Mouse (Mus musculus): ENCODE results near the gene Atp11c. TPM values are rescaled to one million over a fixed set of nuclear protein-coding genes. Genes with fewer than 3 reads are reported as not detected.

Atp11c gene
- polyA plus RNA-seq, 1 experiment from 2014 or later, result 12.7 TPM

GRCm38 (mm10) chrX:60503995-60504394 is 88.5 kb downstream of the Atp11c start:
- Histone ChIP-seq H3K27me3 (no peaks in the 10 kb centered on the region), H3K9me3 (no peaks in the 10 kb centered on the region), H3K4me1 (no peaks in the 10 kb centered on the region), H3K4me2 (replicated peaks) (no peak overlapping the region), H3K36me3 (no peaks in the 10 kb centered on the region), H3K9ac (replicated peaks) (no peak overlapping the region), H3K4me3 (no peak overlapping the region), H3K27ac (replicated peaks) (no peak overlapping the region)
- ATAC-seq (replicated peaks), result peak; percentile 66; the same call in 1 of the 2 replicates

GRCm38 (mm10) chrX:60497750-60498149 is 94.7 kb downstream of the Atp11c start:
- H3K9me3 ChIP-seq, result no peaks in the 10 kb centered on the region
- no peak overlapping the region for H3K4me2 ChIP-seq (replicated peaks)
- no peak overlapping the region for H3K27ac ChIP-seq (replicated peaks)
- no peaks in the 10 kb centered on the region for H3K4me1 ChIP-seq
- H3K36me3 ChIP-seq, result no peaks in the 10 kb centered on the region
- no peak overlapping the region for H3K9ac ChIP-seq (replicated peaks)
- WGBS, result 20% methylated on average over 1 of the region's 1 CpGs
- H3K27me3 ChIP-seq, result no peaks in the 10 kb centered on the region
- H3K4me3 ChIP-seq, result no peak overlapping the region
- ATAC-seq (replicated peaks), result no peak

- H3K4me2 ChIP-seq (replicated peaks), result no peak overlapping the region
- no peaks in the 10 kb centered on the region for H3K9me3 ChIP-seq
- H3K9ac ChIP-seq (replicated peaks), result no peak overlapping the region
- no peak overlapping the region for H3K4me3 ChIP-seq
- no peaks in the 10 kb centered on the region for H3K4me1 ChIP-seq
- H3K27ac ChIP-seq (replicated peaks), result no peak overlapping the region
- no peak for ATAC-seq (replicated peaks)
- no peaks in the 10 kb centered on the region for H3K36me3 ChIP-seq
- H3K27me3 ChIP-seq, result no peaks in the 10 kb centered on the region
Measured at GRCm38 (mm10) chrX:60495308-60495707, 97.2 kb downstream of the Atp11c start.

GRCm38 (mm10) chrX:60463786-60464185 is 128.7 kb downstream of the Atp11c start:
- H3K27me3 ChIP-seq, result no peaks in the 10 kb centered on the region
- H3K36me3 ChIP-seq, result no peaks in the 10 kb centered on the region
- H3K9me3 ChIP-seq, result no peaks in the 10 kb centered on the region
- H3K4me2 ChIP-seq (replicated peaks), result no peak overlapping the region
- no peak overlapping the region for H3K27ac ChIP-seq (replicated peaks)
- no peaks in the 10 kb centered on the region for H3K4me1 ChIP-seq
- ATAC-seq (replicated peaks), result no peak
- 10% methylated on average over 2 of the region's 2 CpGs for WGBS
- H3K4me3 ChIP-seq, result no peak overlapping the region
- H3K9ac ChIP-seq (replicated peaks), result no peak overlapping the region

GRCm38 (mm10) chrX:60414563-60415111 is 177.9 kb downstream of the Atp11c start:
- 19% methylated on average over 4 of the region's 4 CpGs for WGBS
- ATAC-seq (replicated peaks), result no peak
- no peaks in the 10 kb centered on the region for H3K9me3 ChIP-seq

GRCm38 (mm10) chrX:60405681-60406080 is 186.8 kb downstream of the Atp11c start:
- H3K9me3 ChIP-seq, result no peaks in the 10 kb centered on the region
- no peak overlapping the region for H3K4me3 ChIP-seq
- no peaks in the 10 kb centered on the region for H3K36me3 ChIP-seq
- peaks cover 11% of the 10 kb centered on the region; the same call in 1 of the 2 replicates for H3K4me1 ChIP-seq
- no peak overlapping the region for H3K9ac ChIP-seq (replicated peaks)
- no peak overlapping the region for H3K4me2 ChIP-seq (replicated peaks)
- H3K27me3 ChIP-seq, result no peaks in the 10 kb centered on the region
- H3K27ac ChIP-seq (replicated peaks), result no peak overlapping the region
- WGBS, result 71% methylated on average over 4 of the region's 4 CpGs
- ATAC-seq (replicated peaks), result no peak

More at GRCm38 (mm10) chrX:60414563-60415111, 177.9 kb downstream of the Atp11c start:
- H3K27ac ChIP-seq (replicated peaks), result no peak overlapping the region
- no peaks in the 10 kb centered on the region for H3K27me3 ChIP-seq
- H3K4me3 ChIP-seq, result no peak overlapping the region
- no peak overlapping the region for H3K9ac ChIP-seq (replicated peaks)
- no peaks in the 10 kb centered on the region for H3K36me3 ChIP-seq
- H3K4me1 ChIP-seq, result no peaks in the 10 kb centered on the region
- no peak overlapping the region for H3K4me2 ChIP-seq (replicated peaks)

GRCm38 (mm10) chrX:60404668-60405044 is 187.8 kb downstream of the Atp11c start:
- WGBS, result 17% methylated on average over 17 of the region's 17 CpGs
- no peaks in the 10 kb centered on the region for H3K36me3 ChIP-seq
- peak overlapping the region; percentile 76 for H3K4me3 ChIP-seq
- peak overlapping the region; percentile 93 for H3K27ac ChIP-seq (replicated peaks)
- peak overlapping the region; percentile 75 for H3K9ac ChIP-seq (replicated peaks)
- peaks cover 11% of the 10 kb centered on the region; the same call in 1 of the 2 replicates for H3K4me1 ChIP-seq
- H3K4me2 ChIP-seq (replicated peaks), result peak overlapping the region; percentile 31
- H3K27me3 ChIP-seq, result no peaks in the 10 kb centered on the region
- no peaks in the 10 kb centered on the region for H3K9me3 ChIP-seq
- peak; percentile 98 for ATAC-seq (replicated peaks)

- H3K4me2 ChIP-seq (replicated peaks), result peak overlapping the region; percentile 53
- no peaks in the 10 kb centered on the region for H3K9me3 ChIP-seq
- H3K27me3 ChIP-seq, result no peaks in the 10 kb centered on the region
- H3K4me1 ChIP-seq, result peaks cover 11% of the 10 kb centered on the region; the same call in 1 of the 2 replicates
- H3K27ac ChIP-seq (replicated peaks), result peak overlapping the region; percentile 93
- no peaks in the 10 kb centered on the region for H3K36me3 ChIP-seq
- peak overlapping the region; percentile 76 for H3K4me3 ChIP-seq
- 27% methylated on average over 69 of the region's 126 CpGs for WGBS
- ATAC-seq (replicated peaks), result peak; percentile 76
- H3K9ac ChIP-seq (replicated peaks), result peak overlapping the region; percentile 75
Measured at GRCm38 (mm10) chrX:60403764-60404667, 188.5 kb downstream of the Atp11c start.

GRCm38 (mm10) chrX:60403062-60403763 is 189.3 kb downstream of the Atp11c start:
- no peaks in the 10 kb centered on the region for H3K36me3 ChIP-seq
- no peaks in the 10 kb centered on the region for H3K9me3 ChIP-seq
- WGBS, result 21% methylated on average over 45 of the region's 46 CpGs
- H3K27ac ChIP-seq (replicated peaks), result peak overlapping the region; percentile 56
- ATAC-seq (replicated peaks), result peak; percentile 8
- H3K4me3 ChIP-seq, result peak overlapping the region; percentile 76
- peaks cover 11% of the 10 kb centered on the region; the same call in 1 of the 2 replicates for H3K4me1 ChIP-seq
- peak overlapping the region; percentile 66 for H3K9ac ChIP-seq (replicated peaks)
- no peaks in the 10 kb centered on the region for H3K27me3 ChIP-seq
- peak overlapping the region; percentile 53 for H3K4me2 ChIP-seq (replicated peaks)

- Histone ChIP-seq H3K4me3 (no peak overlapping the region), H3K36me3 (no peaks in the 10 kb centered on the region), H3K9me3 (no peaks in the 10 kb centered on the region), H3K4me1 (no peaks in the 10 kb centered on the region), H3K27me3 (no peaks in the 10 kb centered on the region), H3K9ac (replicated peaks) (no peak overlapping the region), H3K4me2 (replicated peaks) (no peak overlapping the region), H3K27ac (replicated peaks) (no peak overlapping the region)
- no peak for ATAC-seq (replicated peaks)
- WGBS, result 64% methylated on average over 4 of the region's 4 CpGs
Measured at GRCm38 (mm10) chrX:60394292-60394691, 198.2 kb downstream of the Atp11c start.

GRCm38 (mm10) chrX:60386852-60387251 is 205.6 kb downstream of the Atp11c start:
- WGBS, result 94% methylated on average over 1 of the region's 1 CpGs
- no peak overlapping the region for H3K27ac ChIP-seq (replicated peaks)
- H3K4me3 ChIP-seq, result no peak overlapping the region
- ATAC-seq (replicated peaks), result no peak
- no peaks in the 10 kb centered on the region for H3K36me3 ChIP-seq
- H3K4me2 ChIP-seq (replicated peaks), result no peak overlapping the region
- H3K4me1 ChIP-seq, result no peaks in the 10 kb centered on the region
- H3K27me3 ChIP-seq, result no peaks in the 10 kb centered on the region
- no peaks in the 10 kb centered on the region for H3K9me3 ChIP-seq
- H3K9ac ChIP-seq (replicated peaks), result no peak overlapping the region

- ATAC-seq (replicated peaks), result no peak
- H3K4me3 ChIP-seq, result no peak overlapping the region
- H3K4me2 ChIP-seq (replicated peaks), result no peak overlapping the region
- H3K9ac ChIP-seq (replicated peaks), result no peak overlapping the region
- no peaks in the 10 kb centered on the region for H3K9me3 ChIP-seq
- WGBS, result 78% methylated on average over 2 of the region's 2 CpGs
- no peaks in the 10 kb centered on the region for H3K27me3 ChIP-seq
- no peak overlapping the region for H3K27ac ChIP-seq (replicated peaks)
- no peaks in the 10 kb centered on the region for H3K36me3 ChIP-seq
- no peaks in the 10 kb centered on the region for H3K4me1 ChIP-seq
Measured at GRCm38 (mm10) chrX:60381711-60382110, 210.8 kb downstream of the Atp11c start.

All from forebrain, embryonic 15.5 days (tissue).